Mouse (Mus musculus) thymus, postnatal 14 days (tissue): ENCODE measurements around the gene Ttc17.
"Not testable (repeated sequence)": the region's sequence is repeated elsewhere in the genome, so short reads cannot be mapped to it uniquely, and the experiment has no call there.

Experiments used
- DNase-seq: peaks from one replicate; pipeline ENCODE4 v3.0.0; 2021

Gene Ttc17

GRCm38 (mm10) chr2:94406083-94406957 lies at the start of gene Ttc17:
Ttc17 (minus strand) TSS chr2:94406689.
- DNase-seq = peak; percentile 93

GRCm38 (mm10) chr2:94449643-94450042 lies 43.2 kb upstream of the Ttc17 start:
- DNase-seq = no peak

- DNase-seq = no peak
Observed at GRCm38 (mm10) chr2:94436952-94437351, 30.5 kb upstream of the Ttc17 start.

- no peak for DNase-seq
Observed at GRCm38 (mm10) chr2:94435481-94435880, 29.0 kb upstream of the Ttc17 start.

GRCm38 (mm10) chr2:94434833-94435232 lies 28.3 kb upstream of the Ttc17 start:
- DNase-seq = no peak

- no peak for DNase-seq
Observed at GRCm38 (mm10) chr2:94432214-94432613, 25.7 kb upstream of the Ttc17 start.

GRCm38 (mm10) chr2:94428456-94428855 lies 22.0 kb upstream of the Ttc17 start:
- no peak for DNase-seq

- DNase-seq = no peak
Observed at GRCm38 (mm10) chr2:94407441-94407840, 952 bp upstream of the Ttc17 start.

- DNase-seq = peak; percentile 21
Observed at GRCm38 (mm10) chr2:94407021-94407420, 532 bp upstream of the Ttc17 start.

GRCm38 (mm10) chr2:94405397-94406082 lies 949 bp downstream of the Ttc17 start:
- no peak for DNase-seq

GRCm38 (mm10) chr2:94404512-94405240 lies 1.8 kb downstream of the Ttc17 start:
- no peak for DNase-seq

GRCm38 (mm10) chr2:94402561-94402960 lies 3.9 kb downstream of the Ttc17 start:
- DNase-seq = no peak

GRCm38 (mm10) chr2:94402096-94402495 lies 4.4 kb downstream of the Ttc17 start:
- no peak for DNase-seq

- no peak for DNase-seq
Observed at GRCm38 (mm10) chr2:94401006-94401405, 5.5 kb downstream of the Ttc17 start.

GRCm38 (mm10) chr2:94398138-94398970 lies 8.1 kb downstream of the Ttc17 start:
- DNase-seq = no peak

- DNase-seq = no peak
Observed at GRCm38 (mm10) chr2:94397453-94397852, 9.0 kb downstream of the Ttc17 start.

- no peak for DNase-seq
Observed at GRCm38 (mm10) chr2:94396325-94396724, 10.2 kb downstream of the Ttc17 start.

- not testable (repeated sequence) for DNase-seq
Observed at GRCm38 (mm10) chr2:94391127-94391526, 15.4 kb downstream of the Ttc17 start.

- no peak for DNase-seq
Observed at GRCm38 (mm10) chr2:94389000-94389399, 17.5 kb downstream of the Ttc17 start.

GRCm38 (mm10) chr2:94387846-94388245 lies 18.6 kb downstream of the Ttc17 start:
- no peak for DNase-seq

- not testable (repeated sequence) for DNase-seq
Observed at GRCm38 (mm10) chr2:94384483-94384882, 22.0 kb downstream of the Ttc17 start.

GRCm38 (mm10) chr2:94381057-94381647 lies 25.3 kb downstream of the Ttc17 start:
- no peak for DNase-seq
